Mouse (Mus musculus) urinary bladder, postnatal 10 days (tissue): ENCODE measurements at regions not wholly inside any gene's neighbourhood (a gene's known extent, or its start where the extent isn't known, plus 50 kb on each side); places are given as distances from the start of the nearest gene placed in this dataset.

ENCODE experiments used
- DNase-seq: peaks from one replicate; pipeline ENCODE4 v3.0.0; 2022; ENCODE audit warnings: low spot score

GRCm38 (mm10) chr12:26886635-26887014 lies 417.6 kb downstream of the Cmpk2 start:
- no peak for DNase-seq

- no peak for DNase-seq
Measured at GRCm38 (mm10) chr12:26885831-26886634, 417.0 kb downstream of the Cmpk2 start.

DNA sequence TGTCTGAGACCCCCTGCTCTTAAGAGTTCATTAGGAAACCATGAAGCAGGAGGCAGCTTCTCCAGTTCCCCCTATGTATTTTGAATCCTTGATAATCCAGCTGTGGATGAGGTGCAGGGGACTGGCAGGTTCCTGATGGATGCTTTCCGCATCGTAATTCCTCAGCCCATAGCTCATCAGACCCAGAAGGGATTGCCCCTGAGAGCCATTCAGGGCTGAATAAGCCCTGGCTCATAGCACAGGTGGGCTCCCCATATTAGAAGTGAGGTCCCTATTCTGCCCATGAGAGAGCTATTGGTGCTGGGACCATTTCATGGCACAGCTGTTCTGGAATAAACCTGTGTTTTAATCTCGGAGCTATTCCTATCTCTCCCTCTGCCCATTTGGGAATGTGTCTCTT lies 416.1 kb downstream of the Cmpk2 start:
- DNase-seq: no peak

DNA sequence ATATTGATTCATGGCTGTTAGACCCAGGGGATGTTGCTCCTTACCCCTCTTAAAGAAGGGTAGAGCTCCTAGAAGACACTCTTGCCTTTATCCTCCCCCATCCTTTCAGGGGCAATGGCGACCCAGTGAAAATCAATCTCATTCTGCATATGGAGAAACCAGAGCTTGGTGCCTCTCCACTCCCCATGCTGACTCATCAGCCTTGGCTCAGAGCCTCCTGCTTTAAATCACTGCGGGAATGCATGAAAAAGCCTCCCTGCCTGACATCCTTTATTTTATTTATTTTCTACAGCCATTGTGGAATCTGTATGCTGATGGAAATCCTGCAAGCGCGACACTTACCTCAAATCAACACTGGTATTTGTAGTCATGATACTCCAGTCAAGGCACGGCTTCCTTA lies 415.2 kb downstream of the Cmpk2 start:
- no peak for DNase-seq

DNA sequence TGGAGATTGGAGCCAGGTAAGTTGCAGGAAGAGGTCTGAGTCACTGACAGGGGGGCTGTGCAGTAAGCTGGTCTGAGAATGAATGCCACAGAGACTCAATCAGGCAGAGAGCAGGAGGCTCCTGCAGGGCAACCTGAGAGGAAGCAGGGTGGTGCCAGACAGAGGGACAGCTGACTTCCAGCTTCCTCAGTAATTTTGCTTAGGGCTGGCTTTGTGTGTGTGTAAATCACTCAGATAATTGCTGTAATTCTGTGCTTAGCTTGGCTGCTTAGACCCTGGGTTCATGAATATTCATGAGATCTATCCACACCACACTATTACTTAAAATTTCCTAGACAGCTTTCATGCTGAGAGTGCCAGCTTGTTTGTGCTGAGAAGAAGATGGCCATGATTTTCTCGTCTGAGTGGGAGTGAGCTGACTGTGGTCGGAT lies 408.7 kb downstream of the Cmpk2 start:
- no peak for DNase-seq

- no peak for DNase-seq
Measured at GRCm38 (mm10) chr12:26877284-26877683, 408.3 kb downstream of the Cmpk2 start.

GRCm38 (mm10) chr12:26872466-26872865 lies 403.5 kb downstream of the Cmpk2 start:
- DNase-seq: no peak

GRCm38 (mm10) chr12:26867731-26868130 lies 398.7 kb downstream of the Cmpk2 start:
- no peak for DNase-seq

DNA sequence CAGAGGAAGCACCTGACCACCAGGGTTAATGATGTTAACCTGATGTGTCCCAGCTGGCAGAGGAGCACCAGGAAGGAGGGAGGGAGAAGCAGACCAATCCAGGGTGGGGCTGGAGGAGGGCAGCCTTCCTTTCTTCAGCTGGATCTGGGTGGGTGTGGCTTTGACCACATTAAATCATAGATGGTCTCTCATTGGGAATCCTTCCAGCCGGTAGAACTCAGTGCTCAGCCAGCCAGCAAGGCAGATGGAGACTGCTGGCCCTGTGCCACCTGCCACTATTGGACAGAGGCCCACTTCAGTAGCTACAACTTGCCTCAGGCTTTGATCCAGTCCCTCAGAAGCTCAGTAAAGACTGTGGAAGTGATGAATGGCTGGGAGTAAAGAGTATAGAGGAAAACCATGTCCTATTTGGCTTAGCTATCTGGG lies 386.1 kb downstream of the Cmpk2 start:
- DNase-seq: no peak

- no peak for DNase-seq
Measured at GRCm38 (mm10) chr12:26844917-26845316, 375.9 kb downstream of the Cmpk2 start.

GRCm38 (mm10) chr12:26842696-26843095 lies 373.7 kb downstream of the Cmpk2 start:
- no peak for DNase-seq

DNA sequence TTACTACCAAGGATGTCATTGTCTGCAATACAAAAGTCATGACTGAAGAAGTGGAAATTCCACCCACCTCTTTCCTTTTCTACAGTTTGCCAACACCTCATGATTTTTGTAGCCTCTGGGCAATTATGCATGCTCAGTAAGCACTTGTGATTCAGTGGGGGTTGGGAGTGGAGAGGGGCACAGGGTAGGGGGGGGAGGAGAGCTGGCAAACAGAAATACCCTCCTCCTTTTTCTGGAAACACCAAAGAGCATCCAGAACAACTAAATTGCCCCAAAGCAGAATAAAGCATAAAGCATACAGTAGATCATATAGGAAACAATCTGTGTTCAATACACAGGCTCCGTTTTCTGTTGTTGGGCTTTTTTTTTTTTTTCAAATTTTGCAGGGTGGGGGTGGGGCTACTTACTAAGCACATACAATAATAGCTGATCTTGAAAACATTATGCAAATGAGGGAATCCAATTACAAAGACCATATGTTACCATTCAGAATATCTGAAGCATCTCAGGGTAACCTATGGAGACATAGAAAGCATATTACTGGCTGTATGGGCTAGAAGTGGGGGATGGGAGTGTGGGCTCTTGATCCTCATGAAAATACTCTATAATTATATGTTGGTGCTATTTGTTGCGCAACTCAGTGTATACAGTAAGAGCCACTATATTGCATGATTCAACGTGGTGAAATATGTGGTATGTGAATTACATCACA lies 352.4 kb downstream of the Cmpk2 start:
- no peak for DNase-seq

- DNase-seq: no peak
Measured at GRCm38 (mm10) chr12:26817866-26818265, 348.9 kb downstream of the Cmpk2 start.

GRCm38 (mm10) chr12:26815771-26816170 lies 346.8 kb downstream of the Cmpk2 start:
- no peak for DNase-seq

DNA sequence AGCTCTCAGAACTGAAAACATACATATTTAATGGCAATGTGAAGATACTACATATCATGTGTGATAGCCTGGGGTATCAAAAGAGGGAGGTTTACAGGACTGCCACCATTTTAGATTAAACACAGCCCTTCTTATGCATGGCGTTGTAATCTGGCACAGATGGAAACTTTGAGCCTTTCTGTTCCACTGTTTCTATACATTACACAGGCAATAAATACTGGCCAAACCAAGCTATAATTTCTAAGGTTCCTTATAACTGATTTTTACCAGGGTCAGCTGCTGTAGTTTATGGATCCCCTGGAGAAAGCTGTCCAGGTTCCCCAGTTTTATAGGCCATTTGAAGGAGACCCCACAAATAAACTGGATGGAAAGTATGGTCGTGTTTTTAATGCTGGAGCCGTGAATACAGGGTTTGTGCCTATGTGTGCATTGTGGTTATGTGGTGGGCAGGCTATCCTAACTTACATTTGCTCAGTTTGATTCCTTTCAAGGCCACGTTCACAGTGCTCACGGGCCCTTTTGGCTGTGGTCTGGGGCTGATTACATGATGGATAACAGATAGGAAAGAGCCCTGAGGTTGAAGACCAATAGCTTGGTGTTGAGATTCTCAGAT lies 341.7 kb downstream of the Cmpk2 start:
- no peak for DNase-seq

DNA sequence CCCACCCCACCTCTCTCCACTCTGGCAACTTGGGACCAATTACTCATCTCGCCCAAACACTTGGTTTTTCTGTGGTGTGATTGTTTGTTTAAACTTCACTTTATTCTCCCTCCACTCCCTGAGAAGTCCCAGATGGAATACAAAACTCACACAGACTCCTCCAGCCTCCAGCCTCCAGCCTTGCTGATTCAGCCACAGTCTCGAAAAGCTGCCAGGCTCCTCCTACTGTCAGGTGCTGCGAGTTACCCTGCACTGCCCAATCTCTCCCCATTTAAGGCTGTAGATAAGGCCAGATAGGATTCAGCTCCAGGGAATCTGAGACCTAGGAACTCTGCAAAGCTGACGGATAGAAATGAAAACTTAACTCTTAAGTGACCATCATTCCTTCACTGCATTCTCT lies 340.7 kb downstream of the Cmpk2 start:
- no peak for DNase-seq

DNA sequence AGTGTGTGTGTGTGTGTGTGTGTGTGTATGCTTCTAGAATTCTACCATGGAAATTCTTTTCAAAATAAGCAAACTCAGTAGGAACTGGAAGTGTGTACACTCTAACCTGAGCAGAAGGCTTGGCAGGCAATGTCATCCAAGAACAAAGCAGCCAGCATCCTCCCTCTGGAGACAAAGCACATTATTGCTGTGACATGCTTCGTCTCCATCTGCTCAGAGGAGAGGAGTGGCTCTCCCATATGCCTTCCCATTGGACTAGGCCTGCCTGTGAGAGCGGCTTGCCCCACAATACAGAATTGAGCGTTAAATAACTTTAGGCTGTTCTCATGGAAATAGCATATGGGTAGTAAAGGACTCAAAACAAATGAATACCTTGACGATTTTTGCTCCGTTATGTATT lies 333.5 kb downstream of the Cmpk2 start:
- DNase-seq: no peak

DNA sequence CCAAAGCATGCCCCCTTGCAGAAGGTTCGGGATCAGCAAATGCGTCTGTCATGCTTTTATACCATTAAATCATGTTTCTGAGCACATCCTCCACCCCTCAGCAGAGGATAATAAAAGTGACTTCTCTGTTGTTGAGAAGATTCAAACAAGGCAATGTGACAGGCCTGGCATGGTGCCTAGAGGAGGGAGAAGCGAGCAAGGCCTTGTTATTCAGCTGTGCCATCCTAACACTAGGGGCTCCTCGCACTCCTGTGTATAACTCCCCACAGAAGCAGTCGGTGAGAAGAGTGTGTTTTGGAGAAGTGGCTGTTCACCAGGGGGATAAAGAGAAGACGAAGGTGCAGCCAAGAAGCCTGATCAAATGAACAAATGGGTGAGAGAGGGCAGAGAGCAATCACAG lies 330.3 kb downstream of the Cmpk2 start:
- no peak for DNase-seq

- no peak for DNase-seq
Measured at GRCm38 (mm10) chr12:26796367-26796766, 327.4 kb downstream of the Cmpk2 start.

DNA sequence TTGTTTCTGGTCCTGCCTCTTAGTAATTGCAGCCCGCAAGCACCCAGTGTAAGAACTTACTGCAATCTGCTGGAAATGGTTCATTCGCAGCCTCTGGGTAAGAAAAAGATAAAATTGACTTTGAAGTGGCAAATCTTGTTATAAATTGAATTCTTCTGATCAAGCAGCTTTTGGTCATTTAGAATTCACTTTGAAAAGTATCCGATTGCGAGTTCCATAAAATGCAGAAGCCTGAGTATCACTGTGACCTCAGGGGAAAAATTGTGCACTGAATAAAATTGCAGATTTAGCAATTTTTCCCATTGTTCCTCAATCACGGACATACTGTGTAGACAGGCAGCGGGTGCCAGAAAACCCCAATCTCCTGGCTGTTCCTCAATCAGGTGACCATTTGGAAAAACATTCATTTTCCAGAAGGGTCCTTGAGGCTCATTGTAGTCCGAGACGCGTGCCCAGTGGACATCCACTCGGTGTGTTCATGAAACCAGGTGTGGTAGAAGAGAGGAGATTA lies 320.4 kb downstream of the Cmpk2 start:
- no peak for DNase-seq

- no peak for DNase-seq
Measured at GRCm38 (mm10) chr12:26785550-26785949, 316.5 kb downstream of the Cmpk2 start.

GRCm38 (mm10) chr12:26784426-26784825 lies 315.4 kb downstream of the Cmpk2 start:
- DNase-seq: no peak

DNA sequence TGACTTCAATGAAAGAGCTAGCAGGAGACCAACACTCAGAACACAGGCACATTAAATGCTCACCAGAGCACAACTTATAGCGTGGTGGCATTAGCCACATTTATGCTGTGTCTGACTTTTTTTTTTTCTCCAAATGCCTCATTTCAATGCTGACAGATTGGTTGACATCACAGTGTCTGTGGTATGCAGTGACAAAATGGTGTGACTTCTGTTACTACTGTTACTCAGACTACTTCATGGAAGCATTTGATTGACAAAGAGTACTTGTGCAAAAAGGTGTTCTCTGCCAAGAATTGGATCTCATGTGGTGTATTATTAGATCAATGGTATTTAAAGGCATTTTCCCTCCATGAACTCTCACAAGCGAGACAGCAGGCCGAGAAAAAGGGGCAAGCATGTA lies 314.8 kb downstream of the Cmpk2 start:
- DNase-seq: no peak
